Mouse (Mus musculus): ENCODE measurements around the gene Dnajb11.

- TF ChIP-seq CTCF (IDR thresholded peaks at IDR 0.05; ENCODE audit: low read depth, low read length) (no peak), POLR2AphosphoS5 (IDR thresholded peaks at IDR 0.05; ENCODE audit: insufficient replicate concordance, low read depth, low read length) (no peak), GATA1 (IDR thresholded peaks at IDR 0.05; ENCODE audit: borderline replicate concordance, low read length) (no peak), TAL1 (conservative IDR thresholded peaks at IDR 0.05; ENCODE audit: low read depth, low read length) (no peak), GATA2 (IDR thresholded peaks at IDR 0.05; ENCODE audit: borderline replicate concordance, low read depth, low read length) (no peak)
These were observed 20.2 kb downstream of the Dnajb11 start for GRCm38 (mm10) chr16:22877660-22878390.

All from G1E (cell line).